Mouse (Mus musculus): ENCODE results near the gene 1810062G17Rik. TPM values are rescaled to one million over a fixed set of nuclear protein-coding genes. Genes with fewer than 3 reads are reported as not detected.

Gene 1810062G17Rik
- total and polyA plus RNA-seq, 3 experiments = 1.0 to 2.3 TPM; not detected in 1

DNA sequence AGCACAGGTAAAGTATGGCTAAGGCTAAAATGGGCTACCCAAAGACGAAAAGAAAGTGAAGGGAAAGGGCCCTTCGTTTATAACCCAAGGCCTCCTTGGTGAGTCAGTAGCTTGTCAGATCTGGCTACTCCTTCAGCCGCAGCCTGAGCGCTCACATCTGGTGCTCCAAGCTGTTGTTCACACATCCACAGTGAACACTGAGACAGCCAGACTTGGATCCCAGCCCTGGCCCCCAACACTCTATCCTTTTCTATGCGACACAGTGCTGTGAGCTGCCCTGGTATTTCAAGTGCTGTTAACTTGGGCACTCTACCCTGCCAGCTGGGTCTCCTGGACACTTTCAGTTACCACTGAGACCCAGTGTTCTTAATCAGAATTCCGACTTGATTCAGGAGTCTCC is 54.6 kb downstream of the 1810062G17Rik start:
- TF ChIP-seq CTCF (IDR thresholded peaks at IDR 0.05 in 2 of 3, conservative IDR thresholded peaks at IDR 0.05 in 1 of 3; ENCODE audit: control insufficient read depth in 1 of 3, insufficient read depth in 1 of 3, low read depth in 2 of 3, low read length in 3 of 3, poor library complexity in 1 of 3, severe bottlenecking in 1 of 3) (no peak), ELF1 (IDR thresholded peaks at IDR 0.05; ENCODE audit: low read depth, low read length) (no peak), KAT2A (conservative IDR thresholded peaks at IDR 0.05; ENCODE audit: low read depth, low read length) (no peak), MAX (IDR thresholded peaks at IDR 0.05; ENCODE audit: low read length) (no peak), CHD1 (IDR thresholded peaks at IDR 0.05; ENCODE audit: low read depth, low read length) (no peak), MAFK (IDR thresholded peaks at IDR 0.05; ENCODE audit: borderline replicate concordance, low read depth, low read length) (no peak), TAL1 (IDR thresholded peaks at IDR 0.05; ENCODE audit: low read length) (no peak), TCF12 (IDR thresholded peaks at IDR 0.05; ENCODE audit: low read depth, low read length) (no peak), USF1 (IDR thresholded peaks at IDR 0.05; ENCODE audit: low read depth, low read length) (no peak), RAD21 (IDR thresholded peaks at IDR 0.05; ENCODE audit: low read depth, low read length) (no peak), CHD2 (IDR thresholded peaks at IDR 0.05; ENCODE audit: low read length) (no peak), ZMIZ1 (IDR thresholded peaks at IDR 0.05; ENCODE audit: low read depth, low read length) (no peak), ZNF384 (IDR thresholded peaks at IDR 0.05; ENCODE audit: low read depth, low read length) (no peak), GABPA (IDR thresholded peaks at IDR 0.05; ENCODE audit: low read depth, low read length) (no peak), MYC (IDR thresholded peaks at IDR 0.05; ENCODE audit: low read depth, low read length) (no peak), JUND (IDR thresholded peaks at IDR 0.05; ENCODE audit: low read depth, low read length) (no peak)

DNA sequence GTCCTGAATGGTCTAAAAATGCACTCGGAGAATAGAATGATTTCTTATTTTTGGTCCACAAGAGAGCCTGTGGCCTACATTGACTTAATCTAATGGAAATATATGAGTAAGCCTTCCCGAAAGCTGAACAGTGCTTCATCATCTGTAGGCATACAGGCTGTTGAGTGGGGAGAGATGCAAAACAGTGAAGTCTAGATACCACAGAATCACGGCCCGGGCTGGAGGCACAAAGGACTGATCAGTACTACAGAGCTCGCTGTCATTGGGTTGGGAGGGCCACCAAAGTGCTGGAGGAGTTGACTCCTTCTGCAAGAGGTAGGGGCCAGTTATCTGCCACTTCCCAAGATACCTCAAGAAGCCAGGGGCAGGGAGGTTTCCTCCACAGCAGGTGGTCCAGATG is 55.0 kb downstream of the 1810062G17Rik start:
- Histone ChIP-seq H3K36me3 (ENCODE audit: control insufficient read depth in 1 of 2, insufficient read depth in 2 of 2, low read length in 2 of 2) (no peaks in the 10 kb centered on the region), H3K9me3 (replicated peaks; ENCODE audit: insufficient read depth, low read length) (no peaks in the 10 kb centered on the region), H3K27ac (ENCODE audit: control insufficient read depth, low read depth, low read length) (no peak overlapping the region), H3K27me3 (ENCODE audit: control insufficient read depth in 1 of 2, insufficient read depth in 2 of 2, low read length in 2 of 2) (peaks cover 11 to 18% of the 10 kb centered on the region in 2 experiments; a peak in 3 of 4 replicates), H3K9ac (ENCODE audit: control insufficient read depth, low read depth, low read length, poor library complexity, severe bottlenecking) (no peak overlapping the region), H3K4me3 (ENCODE audit: control insufficient read depth in 1 of 2, insufficient read depth in 1 of 2, low read depth in 2 of 2, low read length in 2 of 2) (no peak overlapping the region), H3K4me1 (ENCODE audit: control insufficient read depth in 1 of 2, insufficient read depth in 2 of 2, low read length in 2 of 2) (no peaks in the 10 kb centered on the region; a peak in 1 of 4 replicates), H3K79me2 (ENCODE audit: control insufficient read depth, insufficient read depth, low read length, poor library complexity) (no peaks in the 10 kb centered on the region)
- TF ChIP-seq MEF2A (IDR thresholded peaks at IDR 0.05; ENCODE audit: extremely low read depth, insufficient replicate concordance, low read depth, low read length, poor library complexity, severe bottlenecking) (no peak), USF1 (IDR thresholded peaks at IDR 0.05; ENCODE audit: low read depth, low read length) (no peak), ZNF384 (IDR thresholded peaks at IDR 0.05; ENCODE audit: low read depth, low read length) (no peak), RAD21 (IDR thresholded peaks at IDR 0.05; ENCODE audit: low read depth, low read length) (no peak), POLR2AphosphoS2 (IDR thresholded peaks at IDR 0.05; ENCODE audit: low read length) (no peak), GATA1 (IDR thresholded peaks at IDR 0.05; ENCODE audit: low read depth, low read length) (no peak), POLR2AphosphoS5 (IDR thresholded peaks at IDR 0.05; ENCODE audit: borderline replicate concordance, low read depth, low read length) (no peak)
- no peak for DNase-seq (ENCODE audit: low read depth, low spot score)

More for the DNA sequence above, 54.6 kb downstream of the 1810062G17Rik start:
- no peaks in the 10 kb centered on the region for H3K4me1 ChIP-seq (ENCODE audit: control insufficient read depth in 1 of 2, insufficient read depth in 2 of 2, low read length in 2 of 2)
- H3K4me3 ChIP-seq (ENCODE audit: control insufficient read depth in 1 of 2, insufficient read depth in 1 of 2, low read depth in 2 of 2, low read length in 2 of 2) = no peak overlapping the region
- H3K27ac ChIP-seq (ENCODE audit: control insufficient read depth, low read depth, low read length) = no peak overlapping the region
- H3K79me2 ChIP-seq (ENCODE audit: control insufficient read depth, insufficient read depth, low read length, poor library complexity) = no peaks in the 10 kb centered on the region
- H3K9ac ChIP-seq (ENCODE audit: control insufficient read depth, low read depth, low read length, poor library complexity, severe bottlenecking) = no peak overlapping the region
- no peak for DNase-seq (ENCODE audit: low read depth, low spot score)
- H3K36me3 ChIP-seq (ENCODE audit: control insufficient read depth in 1 of 2, insufficient read depth in 2 of 2, low read length in 2 of 2) = no peaks in the 10 kb centered on the region
- no peaks in the 10 kb centered on the region for H3K9me3 ChIP-seq (replicated peaks; ENCODE audit: insufficient read depth, low read length)
- peaks cover 11 to 18% of the 10 kb centered on the region in 2 experiments; a peak in 3 of 4 replicates for H3K27me3 ChIP-seq (ENCODE audit: control insufficient read depth in 1 of 2, insufficient read depth in 2 of 2, low read length in 2 of 2)

All from MEL (cell line).